Mouse (Mus musculus) right cerebral cortex, adult 2 months (tissue): Measurements from ENCODE around the gene Zfp30.

Source experiments
- DNase-seq, 2 experiments: peaks; one replicate each; pipeline ENCODE4 v3.0.0; 2021 to 2022; ENCODE audit warnings: low spot score in 2 of 2

The Zfp30 gene

DNA sequence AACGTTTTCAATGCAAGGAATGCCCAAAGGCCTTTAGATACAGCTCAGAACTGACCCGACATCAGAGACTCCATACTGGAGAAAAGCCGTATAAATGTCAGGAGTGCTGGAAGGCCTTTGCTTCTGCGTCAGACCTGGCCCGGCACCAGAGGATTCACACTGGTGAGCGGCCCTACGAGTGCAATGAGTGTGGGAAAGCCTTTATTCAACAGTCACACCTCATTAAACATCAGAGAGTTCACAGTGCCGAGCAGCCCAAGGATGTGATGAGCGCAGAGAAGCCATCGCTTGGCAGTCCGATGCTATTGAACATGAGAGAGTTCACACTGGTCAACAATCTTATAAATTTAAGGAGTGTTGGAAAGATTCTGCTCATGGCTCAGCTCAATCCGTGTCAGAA is 46.0 kb downstream of the Zfp30 start:
- no peak for DNase-seq

DNA sequence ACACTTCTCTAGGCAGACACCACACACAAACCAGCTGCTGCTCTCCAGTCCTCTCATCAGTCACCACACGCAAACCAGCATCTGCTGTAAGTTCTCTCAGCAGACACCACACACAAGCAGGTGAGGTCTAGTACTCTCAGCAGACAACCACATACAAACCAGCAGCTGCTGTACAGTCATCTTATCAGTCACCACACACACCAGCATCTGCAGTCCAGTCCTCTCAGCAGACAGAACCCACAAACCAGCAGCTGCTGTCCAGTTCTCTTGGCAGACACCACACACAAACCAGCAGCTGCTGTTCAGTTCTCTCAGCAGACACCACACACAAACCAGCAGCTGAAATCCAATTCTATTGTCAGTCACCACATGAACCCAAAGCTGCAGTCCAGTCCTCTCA is 53.0 kb downstream of the Zfp30 start:
- DNase-seq: no peak

DNA sequence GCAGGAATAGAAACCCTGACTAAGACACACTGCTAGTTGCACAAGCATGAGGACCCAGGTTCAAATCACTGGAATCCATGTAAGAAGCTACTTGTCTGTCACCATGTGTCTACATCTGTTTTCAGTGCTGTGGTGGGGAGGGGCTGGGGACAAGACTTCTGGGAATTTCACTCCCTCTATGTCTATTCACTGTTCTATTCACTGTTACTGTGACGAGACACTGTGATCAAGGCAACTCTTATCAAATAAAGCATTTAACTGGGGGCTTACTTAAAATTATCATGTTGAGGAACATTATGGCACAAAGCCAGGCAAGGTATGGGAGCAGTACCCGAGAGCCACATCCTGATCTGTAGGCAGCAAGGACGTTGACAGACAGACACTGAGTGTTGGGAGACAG is 55.5 kb downstream of the Zfp30 start:
- DNase-seq: no peak

DNA sequence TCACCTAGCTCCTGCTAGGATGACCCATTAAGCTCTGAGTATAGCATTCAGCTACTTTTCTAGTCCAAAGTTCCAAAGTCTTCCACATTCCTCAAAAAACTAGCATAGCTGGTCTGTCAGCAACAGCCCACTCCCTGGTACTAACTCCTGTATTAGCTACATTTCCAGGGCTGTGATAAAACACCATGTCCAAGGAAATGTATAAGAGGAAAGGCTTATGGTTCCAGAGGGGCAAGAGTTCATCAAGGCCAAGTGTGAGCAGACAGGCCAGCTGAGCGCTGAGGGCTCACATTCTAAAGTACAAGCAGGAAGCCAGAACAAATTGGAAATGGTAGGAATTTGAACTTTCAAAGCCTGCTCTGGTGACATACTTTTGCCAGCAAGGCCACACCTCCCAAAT is 58.3 kb downstream of the Zfp30 start:
- no peak for DNase-seq
